Mouse (Mus musculus) MEL (cell line): ENCODE results near the gene Opa3. TPM values are rescaled to one million over a fixed set of nuclear protein-coding genes. Genes with fewer than 3 reads are reported as not detected.
A peak's percentile ranks its signal among the peaks of the same experiment; 100 is the strongest.

ENCODE experiments used
- DNase-seq: peaks from one replicate; pipeline ENCODE4 v3.0.0; 2011; ENCODE audit warnings: low read depth, low spot score
- H3K27ac ChIP-seq: 2 replicates; pipeline ENCODE4 v1.5.1; 2012; ENCODE audit warnings: low read depth, mild to moderate bottlenecking, control low read depth, low read length, moderate library complexity; ENCODE audit not compliant: control insufficient read depth
- H3K27me3 ChIP-seq, 2 experiments: fragments of 150-350 bp in 1 of 2; sonication (generic) in 1 of 2; 2 replicates each; pipeline ENCODE4 v1.6.1; 2012; ENCODE audit warnings: low read length in 2 of 2, mild to moderate bottlenecking in 2 of 2, improper control_type of control experiment in 1 of 2, moderate library complexity in 1 of 2; ENCODE audit not compliant: insufficient read depth in 2 of 2, control insufficient read depth in 1 of 2
- H3K36me3 ChIP-seq, 2 experiments: 2 replicates each; pipeline ENCODE4 v1.6.1; 2012 to 2014; ENCODE audit warnings: low read length in 2 of 2, improper control_type of control experiment in 1 of 2, inconsistent platforms in 1 of 2, mild to moderate bottlenecking in 1 of 2; ENCODE audit not compliant: insufficient read depth in 2 of 2, control insufficient read depth in 1 of 2
- H3K4me1 ChIP-seq, 2 experiments: fragments of 150-350 bp in 1 of 2; sonication (generic) in 1 of 2; 2 replicates each; pipeline ENCODE4 v1.6.1; 2012; ENCODE audit warnings: low read length in 2 of 2, improper control_type of control experiment in 1 of 2, mild to moderate bottlenecking in 1 of 2; ENCODE audit not compliant: insufficient read depth in 2 of 2, control insufficient read depth in 1 of 2
- H3K4me3 ChIP-seq, 2 experiments: fragments of 150-350 bp in 1 of 2; sonication (generic) in 1 of 2; 2 replicates each; pipeline ENCODE4 v1.5.1; 2012; ENCODE audit warnings: low read depth in 2 of 2, low read length in 2 of 2, mild to moderate bottlenecking in 2 of 2, moderate library complexity in 2 of 2, control low read depth in 1 of 2, improper control_type of control experiment in 1 of 2; ENCODE audit not compliant: control insufficient read depth in 1 of 2, insufficient read depth in 1 of 2
- H3K79me2 ChIP-seq: 2 replicates; pipeline ENCODE4 v1.6.1; 2012; ENCODE audit warnings: mild to moderate bottlenecking, low read length, moderate library complexity; ENCODE audit not compliant: control insufficient read depth, poor library complexity, insufficient read depth
- H3K9ac ChIP-seq: 2 replicates; pipeline ENCODE4 v1.6.1; 2012; ENCODE audit warnings: low read depth, mild to moderate bottlenecking, control low read depth, low read length, moderate library complexity; ENCODE audit not compliant: control insufficient read depth, poor library complexity, severe bottlenecking
- H3K9me3 ChIP-seq: fragments of 150-350 bp; sonication (generic); replicated peaks from 2 replicates; pipeline ENCODE4 v1.6.1; 2012; ENCODE audit warnings: mild to moderate bottlenecking, low read length, improper control_type of control experiment, moderate library complexity; ENCODE audit not compliant: insufficient read depth
- CHD1 ChIP-seq: IDR thresholded peaks from 2 replicates; pipeline ENCODE4 v1.6.1; 2012; ENCODE audit warnings: low read depth, mild to moderate bottlenecking, inconsistent platforms, low read length, improper control_type of control experiment
- CTCF ChIP-seq, 3 experiments: IDR thresholded peaks in 2 of 3; conservative IDR thresholded peaks in 1 of 3; 2 replicates each; pipeline ENCODE4 v1.5.1; 2011 to 2012; ENCODE audit warnings: low read length in 3 of 3, low read depth in 2 of 3, mild to moderate bottlenecking in 2 of 3, improper control_type of control experiment in 1 of 3, inconsistent platforms in 1 of 3, mixed read lengths in 1 of 3, moderate library complexity in 1 of 3; ENCODE audit not compliant: control insufficient read depth in 1 of 3, insufficient read depth in 1 of 3, poor library complexity in 1 of 3, severe bottlenecking in 1 of 3
- E2F4 ChIP-seq: IDR thresholded peaks from 2 replicates; pipeline ENCODE4 v1.6.1; 2011; ENCODE audit warnings: low read depth, low read length, improper control_type of control experiment, borderline replicate concordance
- ELF1 ChIP-seq: IDR thresholded peaks from 2 replicates; pipeline ENCODE4 v1.6.1; 2014; ENCODE audit warnings: low read depth, mild to moderate bottlenecking, inconsistent platforms, low read length, improper control_type of control experiment, moderate library complexity
- GABPA ChIP-seq: IDR thresholded peaks from 2 replicates; pipeline ENCODE4 v1.6.1; 2012; ENCODE audit warnings: low read depth, mild to moderate bottlenecking, inconsistent platforms, low read length, improper control_type of control experiment, moderate library complexity
- GATA1 ChIP-seq: IDR thresholded peaks from 2 replicates; pipeline ENCODE4 v1.6.1; 2011; ENCODE audit warnings: low read depth, low read length, improper control_type of control experiment
- KAT2A ChIP-seq: conservative IDR thresholded peaks from 2 replicates; pipeline ENCODE4 v1.6.1; 2012; ENCODE audit warnings: low read depth, low read length, improper control_type of control experiment, inconsistent platforms
- MAX ChIP-seq: IDR thresholded peaks from 2 replicates; pipeline ENCODE4 v1.6.1; 2011; ENCODE audit warnings: low read length, improper control_type of control experiment
- MEF2A ChIP-seq: IDR thresholded peaks from 2 replicates; pipeline ENCODE4 v1.6.1; 2014; ENCODE audit warnings: low read depth, mild to moderate bottlenecking, inconsistent platforms, low read length, improper control_type of control experiment; ENCODE audit not compliant: poor library complexity, insufficient replicate concordance, severe bottlenecking; ENCODE audit errors: extremely low read depth
- MYB ChIP-seq: IDR thresholded peaks from 2 replicates; pipeline ENCODE4 v1.6.1; 2011; ENCODE audit warnings: mild to moderate bottlenecking, low read depth, low read length, improper control_type of control experiment
- NELFE ChIP-seq: IDR thresholded peaks from 2 replicates; pipeline ENCODE4 v1.6.1; 2011; ENCODE audit warnings: low read depth, low read length, improper control_type of control experiment
- NRF1 ChIP-seq: IDR thresholded peaks from 2 replicates; pipeline ENCODE4 v1.6.1; 2014; ENCODE audit warnings: low read depth, mild to moderate bottlenecking, inconsistent platforms, low read length, improper control_type of control experiment, moderate library complexity; ENCODE audit not compliant: poor library complexity, insufficient read depth, severe bottlenecking
- POLR2AphosphoS2 ChIP-seq: IDR thresholded peaks from 2 replicates; pipeline ENCODE4 v1.6.1; 2011; ENCODE audit warnings: low read length, improper control_type of control experiment
- SIN3A ChIP-seq: IDR thresholded peaks from 2 replicates; pipeline ENCODE4 v1.6.1; 2012; ENCODE audit warnings: low read length, improper control_type of control experiment, inconsistent platforms
- TAL1 ChIP-seq: IDR thresholded peaks from 2 replicates; pipeline ENCODE4 v1.6.1; 2012; ENCODE audit warnings: mild to moderate bottlenecking, inconsistent platforms, low read length, moderate library complexity, mixed read lengths
- TBP ChIP-seq: IDR thresholded peaks from 2 replicates; pipeline ENCODE4 v1.8.0; 2011; ENCODE audit warnings: low read depth, low read length, improper control_type of control experiment
- ZC3H11A ChIP-seq: IDR thresholded peaks from 2 replicates; pipeline ENCODE4 v1.6.1; 2012; ENCODE audit warnings: low read depth, mild to moderate bottlenecking, inconsistent platforms, low read length, improper control_type of control experiment
- ZKSCAN1 ChIP-seq: IDR thresholded peaks from 2 replicates; pipeline ENCODE4 v1.6.1; 2012; ENCODE audit warnings: low read depth, mild to moderate bottlenecking, inconsistent platforms, low read length, improper control_type of control experiment, moderate library complexity
- polyA plus RNA-seq, 2 experiments: library from polyadenylated mRNA; stranded (reverse) in 1 of 2; unstranded in 1 of 2; fragments of >175 nt in 1 of 2; fragments of >200 nt in 1 of 2; gene quantifications; 2 replicates each; pipeline versions ENCODE4 v1.2.1 to v1.2.4; 2012; ENCODE audit warnings: low replicate concordance in 2 of 2, low read depth in 1 of 2; ENCODE audit not compliant: insufficient read length in 2 of 2, insufficient read depth in 1 of 2, missing spikeins in 1 of 2
- total RNA-seq: library from RNA; depleted of rRNA; stranded (reverse); fragments of 300-350 nt; gene quantifications from 2 replicates; pipeline ENCODE4 v1.2.3, GENCODE M21; 2012

Gene Opa3
- total and polyA plus RNA-seq, 3 experiments: 18.5 to 85.4 (median 37.2) TPM

DNA sequence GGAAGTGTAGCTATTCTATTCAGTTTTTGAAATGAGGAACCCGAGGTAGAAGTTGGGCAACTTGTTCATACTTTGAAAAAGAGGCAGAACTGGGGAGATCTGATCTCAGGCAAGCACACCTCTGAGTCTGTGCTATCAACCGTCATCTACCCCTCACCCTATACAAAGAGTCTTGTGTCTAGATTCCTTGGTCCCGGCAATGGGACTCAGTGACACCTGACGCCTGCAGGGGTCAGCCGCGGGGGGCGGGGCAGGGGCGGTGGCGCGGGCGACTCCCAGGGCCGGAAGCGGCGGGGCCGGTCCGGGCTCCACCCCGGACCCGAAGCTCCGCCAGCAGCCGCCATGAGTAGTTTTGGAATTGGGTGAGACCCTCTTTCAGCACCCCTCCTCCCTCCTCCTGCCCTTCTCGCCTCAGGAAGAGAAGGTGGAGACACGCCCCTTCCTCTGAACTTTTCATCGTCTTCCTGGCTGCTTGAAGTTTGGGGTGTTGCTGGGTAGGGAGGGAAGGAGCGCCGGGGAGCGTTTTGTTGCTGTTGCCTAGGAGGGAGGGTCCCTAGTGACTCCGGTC lies 47.2 kb upstream of the Opa3 start (continued):
- TF ChIP-seq TAL1: no peak
- TF ChIP-seq SIN3A: peak; percentile 78

DNA sequence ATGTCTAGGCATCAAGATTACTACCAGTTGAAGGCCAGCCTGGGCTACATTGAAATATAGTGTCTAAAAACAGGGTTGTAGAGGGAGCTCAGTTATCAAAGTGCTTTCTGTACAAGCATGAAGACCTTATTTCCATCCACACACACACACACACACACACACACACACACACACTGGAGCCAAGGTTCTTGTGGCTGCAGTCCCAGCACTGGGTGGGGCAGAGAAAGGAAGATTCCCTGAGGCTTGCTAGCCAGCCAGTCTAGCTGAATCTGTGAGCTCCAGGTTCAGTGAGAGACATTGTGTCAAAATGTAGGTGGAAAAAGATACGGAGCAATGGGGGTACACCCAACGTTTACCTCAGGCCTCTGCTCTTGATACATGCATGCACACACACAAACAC lies 43.9 kb upstream of the Opa3 start:
- Histone ChIP-seq H3K4me3 (no peak overlapping the region), H3K27ac (no peak overlapping the region), H3K36me3 (peaks cover 0 to 5% of the 10 kb centered on the region in 2 experiments; a peak in 3 of 4 replicates), H3K4me1 (peaks cover 9 to 24% of the 10 kb centered on the region in 2 experiments), H3K9ac (no peak overlapping the region), H3K79me2 (no peaks in the 10 kb centered on the region), H3K27me3 (no peaks in the 10 kb centered on the region), H3K9me3 (no peaks in the 10 kb centered on the region)
- no peak for DNase-seq
- TF ChIP-seq POLR2AphosphoS2 (no peak), MAX (no peak), MYB (no peak), TBP (no peak), ZC3H11A (no peak)

DNA sequence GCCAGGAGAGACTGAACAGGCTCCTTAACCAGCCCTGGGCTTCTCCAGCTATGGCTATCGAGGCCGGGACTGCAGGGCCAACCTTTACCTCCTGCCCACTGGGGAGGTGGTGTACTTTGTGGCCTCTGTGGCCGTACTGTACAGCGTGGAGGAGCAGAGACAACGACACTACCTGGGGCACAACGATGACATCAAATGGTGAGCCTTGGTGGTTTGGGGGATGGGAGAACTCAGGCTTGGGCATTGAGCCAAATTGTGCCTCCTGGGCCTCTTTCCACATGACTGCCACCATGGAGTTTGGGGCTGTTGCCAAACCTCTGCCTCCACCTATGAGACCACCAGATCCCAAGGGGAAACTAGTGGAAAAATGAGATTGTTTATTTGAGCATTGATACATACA lies 43.4 kb upstream of the Opa3 start:
- no peak overlapping the region for H3K27ac ChIP-seq
- H3K9ac ChIP-seq: no peak overlapping the region
- no peak for DNase-seq
- peaks cover 8 to 19% of the 10 kb centered on the region in 2 experiments for H3K4me1 ChIP-seq
- H3K9me3 ChIP-seq: no peaks in the 10 kb centered on the region
- peaks cover 0 to 4% of the 10 kb centered on the region in 2 experiments; a peak in 3 of 4 replicates for H3K36me3 ChIP-seq
- H3K4me3 ChIP-seq: no peak overlapping the region
- H3K27me3 ChIP-seq: no peaks in the 10 kb centered on the region
- no peaks in the 10 kb centered on the region for H3K79me2 ChIP-seq
- no peak for TF ChIP-seq TBP
- TF ChIP-seq E2F4: no peak
- TF ChIP-seq NRF1: no peak
- TF ChIP-seq GATA1: no peak
- no peak for TF ChIP-seq CHD1
- TF ChIP-seq NELFE: no peak
- TF ChIP-seq MEF2A: no peak
- no peak for TF ChIP-seq GABPA
- TF ChIP-seq ZKSCAN1: no peak
- TF ChIP-seq KAT2A: no peak
- no peak for TF ChIP-seq CTCF (IDR thresholded peaks at IDR 0.05 in 2 of 3, conservative IDR thresholded peaks at IDR 0.05 in 1 of 3; ENCODE audit: control insufficient read depth in 1 of 3, insufficient read depth in 1 of 3, low read depth in 2 of 3, low read length in 3 of 3, poor library complexity in 1 of 3, severe bottlenecking in 1 of 3)
- no peak for TF ChIP-seq ELF1
